Mouse (Mus musculus) lung, postnatal 14 days (tissue): ENCODE measurements around the gene Pdlim5.
"Not testable (repeated sequence)": the region's sequence is repeated elsewhere in the genome, so short reads cannot be mapped to it uniquely, and the experiment has no call there.

Experiments used
- DNase-seq: peaks from one replicate; pipeline ENCODE4 v3.0.0; 2021

The Pdlim5 gene

GRCm38 (mm10) chr3:142249458-142249857 lies 146.0 kb downstream of the Pdlim5 start:
- no peak for DNase-seq

GRCm38 (mm10) chr3:142243263-142243662 lies 152.2 kb downstream of the Pdlim5 start:
- DNase-seq: no peak

- no peak for DNase-seq
Observed at GRCm38 (mm10) chr3:142239298-142239697, 156.2 kb downstream of the Pdlim5 start.

GRCm38 (mm10) chr3:142238260-142239046 lies 157.0 kb downstream of the Pdlim5 start:
- no peak for DNase-seq

- DNase-seq: no peak
Observed at GRCm38 (mm10) chr3:142237621-142238020, 157.9 kb downstream of the Pdlim5 start.

- DNase-seq: no peak
Observed at GRCm38 (mm10) chr3:142233606-142234465, 161.7 kb downstream of the Pdlim5 start.

- DNase-seq: no peak
Observed at GRCm38 (mm10) chr3:142228665-142229064, 166.8 kb downstream of the Pdlim5 start.

GRCm38 (mm10) chr3:142222471-142223103 lies 172.9 kb downstream of the Pdlim5 start:
- no peak for DNase-seq

GRCm38 (mm10) chr3:142219910-142220309 lies 175.6 kb downstream of the Pdlim5 start:
- DNase-seq: no peak

- DNase-seq: no peak
Observed at GRCm38 (mm10) chr3:142212821-142213220, 182.7 kb downstream of the Pdlim5 start.

- DNase-seq: no peak
Observed at GRCm38 (mm10) chr3:142212186-142212585, 183.3 kb downstream of the Pdlim5 start.

- DNase-seq: no peak
Observed at GRCm38 (mm10) chr3:142209981-142210380, 185.5 kb downstream of the Pdlim5 start.

- DNase-seq: no peak
Observed at GRCm38 (mm10) chr3:142209057-142209456, 186.4 kb downstream of the Pdlim5 start.

GRCm38 (mm10) chr3:142207488-142207887 lies 188.0 kb downstream of the Pdlim5 start:
- DNase-seq: no peak

- DNase-seq: no peak
Observed at GRCm38 (mm10) chr3:142206316-142206715, 189.2 kb downstream of the Pdlim5 start.

- no peak for DNase-seq
Observed at GRCm38 (mm10) chr3:142196142-142196541, 199.4 kb downstream of the Pdlim5 start.

GRCm38 (mm10) chr3:142191627-142192026 lies 203.9 kb downstream of the Pdlim5 start:
- not testable (repeated sequence) for DNase-seq
